ENCODE assay signal across 7 mouse cellular contexts in the genomic region with DNA sequence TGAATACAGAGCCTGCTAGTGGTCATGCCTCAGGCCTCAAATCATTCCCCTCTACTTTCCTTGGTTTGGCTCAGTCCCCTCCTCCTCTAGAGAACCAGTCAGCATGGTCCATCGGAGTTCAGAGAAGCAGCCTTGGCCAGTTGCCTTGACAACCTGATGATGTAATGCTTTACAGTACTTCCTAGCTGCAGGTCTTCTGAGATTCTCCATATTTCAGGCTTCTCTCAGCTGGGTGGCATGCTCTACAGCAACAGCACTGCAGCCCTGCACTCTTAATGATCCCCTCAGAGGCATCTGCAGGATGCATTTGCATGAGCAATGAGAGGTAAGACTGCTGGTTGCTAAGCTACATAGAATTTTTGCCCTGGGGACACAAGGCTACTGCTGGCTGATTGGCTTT.
DNase-seq lines count a peak whose midpoint lies in the region; ATAC-seq and TF ChIP-seq lines count a peak whose summit lies in the region.

No protein-coding gene starts in this region.

- H3K4me1 ChIP-seq in forebrain, embryonic 16.5 days (replicated peaks; ENCODE audit: control insufficient read depth, insufficient read depth, low read length) = peaks cover 13% of the 10 kb centered on the region
- H3K4me1 ChIP-seq in midbrain, embryonic 11.5 days (ENCODE audit: control insufficient read depth, insufficient read depth, low read length) = peaks cover 14% of the 10 kb centered on the region

- no peak overlapping the region for H3K4me3 ChIP-seq in forebrain, embryonic 16.5 days (replicated peaks; ENCODE audit: low read length)
- no peak overlapping the region for H3K4me3 ChIP-seq in midbrain, embryonic 11.5 days (ENCODE audit: low read depth, low read length)
- H3K4me3 ChIP-seq in gastrocnemius, adult 2 months = no peak overlapping the region

- H3K4me2 ChIP-seq in forebrain, embryonic 16.5 days (ENCODE audit: low read length) = no peak overlapping the region
- H3K4me2 ChIP-seq in midbrain, embryonic 11.5 days = no peak overlapping the region

- peak overlapping the region; percentile 60 for H3K27ac ChIP-seq in forebrain, embryonic 16.5 days (ENCODE audit: low read length)
- peak overlapping the region; percentile 73 for H3K27ac ChIP-seq in midbrain, embryonic 11.5 days (ENCODE audit: low read depth, low read length)
- H3K27ac ChIP-seq in gastrocnemius, adult 2 months = no peak overlapping the region

- ATAC-seq in forebrain, embryonic 16.5 days = peak; percentile 93
- peak; percentile 96 for ATAC-seq in midbrain, embryonic 11.5 days (ENCODE audit: low FRiP score)

- TF ChIP-seq CTCF in gastrocnemius, adult 2 months (IDR thresholded peaks at IDR 0.05) = no peak

- intact Hi-C loops in gastrocnemius, adult 2 months (cut with DNase I) = no loop called here

- peak; percentile 53 for DNase-seq in embryo, embryonic 10 days (ENCODE audit: low spot score)
- peak; percentile 23 for DNase-seq in kidney, postnatal 14 days
- DNase-seq in midbrain, embryonic 11.5 days (ENCODE audit: low spot score, missing footprints) = peak; percentile 89
- DNase-seq in heart, adult 8-10 months (ENCODE audit: low spot score) = no peak
- DNase-seq in gastrocnemius, adult 2 months = no peak
- DNase-seq in lung, postnatal 10 days = no peak

- no peaks in the 10 kb centered on the region for H3K36me3 ChIP-seq in forebrain, embryonic 16.5 days (ENCODE audit: control insufficient read depth, insufficient read depth)
- no peaks in the 10 kb centered on the region for H3K36me3 ChIP-seq in midbrain, embryonic 11.5 days (ENCODE audit: control insufficient read depth, insufficient read depth, low read length)

- H3K27me3 ChIP-seq in forebrain, embryonic 16.5 days (replicated peaks; ENCODE audit: control insufficient read depth, insufficient read depth, low read length) = no peaks in the 10 kb centered on the region
- H3K27me3 ChIP-seq in midbrain, embryonic 11.5 days (ENCODE audit: control insufficient read depth, insufficient read depth, low read length) = no peaks in the 10 kb centered on the region

- H3K9me3 ChIP-seq in forebrain, embryonic 16.5 days (ENCODE audit: control insufficient read depth, low read length) = no peaks in the 10 kb centered on the region
- no peaks in the 10 kb centered on the region for H3K9me3 ChIP-seq in midbrain, embryonic 11.5 days (ENCODE audit: control insufficient read depth, low read length)

- H3K9ac ChIP-seq in forebrain, embryonic 16.5 days (replicated peaks; ENCODE audit: low read depth, low read length) = no peak overlapping the region
- no peak overlapping the region for H3K9ac ChIP-seq in midbrain, embryonic 11.5 days (ENCODE audit: low read length)

- 5% methylated on average over 1 of the region's 1 CpGs for WGBS in forebrain, embryonic 16.5 days
- 8% methylated on average over 1 of the region's 1 CpGs for WGBS in midbrain, embryonic 11.5 days

Comparison
In these comparisons a context has a peak if more than half of its experiments do, and no peak if none do; other contexts are left out.
1. DNase-seq: peak in embryo, embryonic 10 days (single experiment), kidney, postnatal 14 days (single experiment) and midbrain, embryonic 11.5 days (single experiment); none in heart, adult 8-10 months (single experiment), gastrocnemius, adult 2 months (single experiment) and lung, postnatal 10 days (single experiment).